Mouse (Mus musculus) kidney, postnatal 10 days (tissue): Measurements from ENCODE around the gene Mt4.
A peak's percentile ranks its signal among the peaks of the same experiment; 100 is the strongest.

Experiments
- DNase-seq: peaks from one replicate; pipeline ENCODE4 v3.0.0; 2021; ENCODE audit warnings: mixed read lengths

Mt4 gene

GRCm38 (mm10) chr8:94136933-94137332 lies at the start of gene Mt4:
Gene Mt4, plus strand, starts transcription at chr8:94137197.
- no peak for DNase-seq

GRCm38 (mm10) chr8:94087964-94088363 lies 49.0 kb upstream of the Mt4 start:
- no peak for DNase-seq

DNA sequence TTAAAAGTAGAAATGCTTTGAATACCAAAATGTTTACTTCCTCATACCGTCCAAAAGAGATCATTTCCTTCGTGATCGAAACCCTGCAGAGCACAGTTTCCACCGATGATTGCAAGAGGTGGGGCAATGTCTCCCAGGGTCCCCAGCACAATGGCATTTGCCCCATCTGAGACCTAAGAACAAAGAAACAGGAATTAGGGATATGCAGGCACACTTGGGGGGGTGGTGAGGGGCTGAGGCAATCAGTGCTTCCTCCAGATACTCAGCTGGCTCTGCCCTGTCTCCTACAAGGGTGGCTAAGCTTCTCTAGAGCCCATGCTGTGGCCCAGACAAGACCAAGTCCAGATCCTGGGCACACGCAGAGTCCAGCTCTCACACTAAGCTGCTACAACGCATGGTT lies 47.3 kb upstream of the Mt4 start:
- DNase-seq: no peak

- DNase-seq: no peak
Observed at GRCm38 (mm10) chr8:94092848-94093247, 44.1 kb upstream of the Mt4 start.

- DNase-seq: no peak
Observed at GRCm38 (mm10) chr8:94094281-94094680, 42.7 kb upstream of the Mt4 start.

DNA sequence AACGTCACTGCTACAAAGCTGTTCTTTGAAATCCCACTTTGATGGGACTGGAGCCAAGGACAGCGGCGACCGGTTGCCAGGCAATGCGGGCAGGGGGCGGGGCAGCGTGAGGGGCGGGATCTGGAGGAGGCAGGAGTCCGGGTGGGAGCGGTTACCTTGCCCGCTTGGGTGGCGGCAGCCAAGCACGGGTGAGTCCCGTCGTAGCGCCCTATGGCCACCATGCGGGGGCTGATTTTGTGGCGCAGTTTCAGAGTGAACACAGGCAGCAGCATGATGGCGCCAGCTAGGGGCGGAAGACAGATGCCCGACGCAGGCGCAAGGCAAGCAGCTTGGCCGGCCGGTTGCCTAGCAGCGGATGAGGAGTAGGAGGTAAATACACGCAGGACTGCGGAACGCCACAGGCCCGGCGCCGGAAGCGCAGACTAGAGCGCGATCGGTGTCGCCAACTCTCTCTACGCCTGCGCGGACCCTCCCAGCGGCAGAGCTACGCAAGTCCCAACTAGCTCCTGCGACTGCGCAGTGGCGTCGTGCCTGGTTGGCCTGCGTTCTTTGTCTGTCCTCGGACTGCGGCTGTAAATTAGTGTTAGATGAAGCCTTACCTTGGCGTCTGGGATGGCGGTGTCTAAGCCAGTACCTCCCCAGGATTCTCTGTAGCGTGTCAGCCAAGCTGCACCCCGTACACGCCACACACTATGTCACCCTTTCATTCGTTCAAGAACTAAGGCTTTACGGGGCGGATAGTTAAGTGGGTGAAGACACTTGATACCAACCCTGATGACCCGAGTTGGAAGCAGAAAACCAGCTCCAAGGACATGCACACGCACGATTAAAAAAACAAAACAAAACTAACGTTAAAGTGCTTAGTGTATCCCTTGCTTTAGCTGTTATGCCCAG lies 38.7 kb upstream of the Mt4 start, which contains the start of gene Bbs2:
TSS of gene Bbs2 (minus strand) at position 848 of the 894 bp plus-strand sequence.
- peak; percentile 100 for DNase-seq

DNA sequence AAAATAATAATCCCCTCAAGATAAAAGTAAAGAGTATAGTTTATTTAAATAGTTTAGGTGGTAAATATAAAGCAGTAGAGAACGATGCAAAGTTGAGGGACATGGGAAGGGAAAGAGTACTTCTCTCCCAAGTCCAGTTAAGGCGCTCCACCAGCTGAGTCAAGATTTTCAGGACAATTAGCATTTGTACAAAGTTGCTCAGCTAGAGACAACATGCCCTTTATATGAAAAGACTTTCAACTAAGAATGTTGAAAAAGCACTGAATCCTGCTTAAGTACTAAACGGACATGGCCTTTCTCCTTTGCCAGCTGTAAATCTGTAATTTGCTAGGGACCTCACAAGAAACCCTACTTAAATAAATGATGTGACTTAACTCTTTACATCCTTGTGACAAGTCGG lies 38.0 kb upstream of the Mt4 start:
- no peak for DNase-seq

DNA sequence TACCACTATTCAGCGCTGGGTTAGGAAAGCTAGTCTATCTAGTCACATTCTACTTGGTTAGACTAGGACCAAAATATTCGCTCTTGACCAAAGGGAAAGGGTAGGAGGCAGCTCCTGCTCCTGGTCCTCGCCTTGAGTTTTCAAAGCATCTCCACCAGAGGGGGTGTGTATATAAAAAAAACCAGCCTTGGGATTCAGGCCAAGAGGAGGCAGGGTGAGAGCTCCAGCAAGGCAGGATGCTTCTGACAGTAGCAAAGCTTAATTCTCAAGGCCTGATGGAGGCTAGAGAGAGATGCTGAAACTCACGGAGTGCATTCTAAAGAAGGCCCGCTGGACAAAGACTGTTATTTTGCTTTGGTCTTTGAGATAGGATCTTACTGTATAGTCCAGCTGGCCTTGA lies 32.9 kb upstream of the Mt4 start:
- DNase-seq: peak; percentile 46

- peak; percentile 57 for DNase-seq
Observed at GRCm38 (mm10) chr8:94107871-94108270, 29.1 kb upstream of the Mt4 start.

DNA sequence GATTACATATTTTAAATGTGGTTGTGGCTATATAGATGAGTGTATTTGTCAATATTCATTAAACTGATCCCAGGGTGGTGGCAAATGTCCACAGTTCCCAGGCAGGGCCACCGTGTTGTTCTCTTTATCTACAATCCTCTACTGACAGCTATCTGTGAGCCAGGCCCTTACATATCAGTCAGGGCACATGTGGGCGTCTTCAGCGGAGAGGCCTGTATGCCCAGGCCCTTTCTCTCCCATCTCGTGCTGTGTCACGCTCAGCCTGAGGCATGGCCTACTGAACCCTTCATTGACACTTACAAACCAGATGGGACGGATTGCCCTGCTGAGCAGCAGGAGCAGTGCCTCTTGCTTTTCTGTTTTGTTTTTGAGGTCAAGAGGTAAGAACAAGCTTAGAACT lies 27.6 kb upstream of the Mt4 start:
- DNase-seq: no peak

GRCm38 (mm10) chr8:94109835-94110234 lies 27.2 kb upstream of the Mt4 start:
- no peak for DNase-seq

- DNase-seq: no peak
Observed at GRCm38 (mm10) chr8:94110526-94111177, 26.3 kb upstream of the Mt4 start.

GRCm38 (mm10) chr8:94113435-94113834 lies 23.6 kb upstream of the Mt4 start:
- DNase-seq: no peak

- DNase-seq: no peak
Observed at GRCm38 (mm10) chr8:94113972-94114371, 23.0 kb upstream of the Mt4 start.

DNA sequence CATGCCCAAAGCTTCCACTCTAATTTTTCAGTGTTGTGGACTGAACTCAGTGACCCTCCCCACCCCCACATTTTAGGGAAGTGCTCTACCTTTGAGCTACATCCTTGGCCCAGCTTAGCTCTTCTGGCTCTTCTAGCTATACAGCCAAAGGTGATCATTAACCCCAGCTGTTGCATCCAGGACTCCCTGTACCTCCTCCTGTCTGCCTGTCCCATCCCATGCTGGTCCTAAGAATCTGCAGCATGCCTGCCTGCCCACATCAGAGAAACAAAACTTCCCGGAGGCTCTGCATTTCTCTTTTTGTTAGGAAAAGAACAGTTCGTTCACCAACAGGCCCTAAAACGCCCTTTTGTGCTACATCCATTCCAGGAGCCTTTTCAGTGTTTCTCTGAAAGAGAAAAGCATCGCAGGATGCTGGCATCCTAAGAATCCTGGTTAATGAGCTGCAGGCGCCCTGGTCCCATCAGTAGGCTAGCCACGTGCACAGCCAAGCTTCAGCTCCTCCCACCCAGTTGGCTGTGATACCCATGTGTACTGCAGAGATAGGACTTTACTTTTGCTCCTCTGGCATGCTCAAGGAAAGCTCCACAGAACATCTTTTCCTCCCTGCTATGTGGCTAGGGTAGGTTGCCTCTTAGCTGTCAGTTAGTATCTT lies 18.1 kb upstream of the Mt4 start:
- DNase-seq: peak; percentile 28

DNA sequence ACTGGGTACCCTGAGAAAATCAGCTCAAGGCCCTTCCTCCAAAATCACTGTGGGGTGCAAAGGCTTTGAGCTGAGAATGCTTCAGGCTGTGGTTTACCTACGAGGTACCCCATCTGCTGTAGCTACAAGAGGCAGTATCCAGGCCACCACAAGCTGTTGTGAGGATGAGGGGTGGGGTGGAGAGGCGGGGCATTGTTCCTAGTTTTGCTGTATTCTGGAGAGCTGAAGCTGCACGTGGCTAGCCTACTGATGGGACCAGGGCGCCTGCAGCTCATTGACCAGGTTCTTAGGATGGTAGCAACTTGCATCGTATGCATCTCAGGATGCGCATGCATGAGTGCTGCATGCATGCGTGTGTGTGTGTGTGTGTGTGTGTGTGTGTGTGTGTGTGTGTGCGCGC lies 15.4 kb upstream of the Mt4 start:
- no peak for DNase-seq

GRCm38 (mm10) chr8:94122711-94123468 lies 14.1 kb upstream of the Mt4 start:
- DNase-seq: no peak

DNA sequence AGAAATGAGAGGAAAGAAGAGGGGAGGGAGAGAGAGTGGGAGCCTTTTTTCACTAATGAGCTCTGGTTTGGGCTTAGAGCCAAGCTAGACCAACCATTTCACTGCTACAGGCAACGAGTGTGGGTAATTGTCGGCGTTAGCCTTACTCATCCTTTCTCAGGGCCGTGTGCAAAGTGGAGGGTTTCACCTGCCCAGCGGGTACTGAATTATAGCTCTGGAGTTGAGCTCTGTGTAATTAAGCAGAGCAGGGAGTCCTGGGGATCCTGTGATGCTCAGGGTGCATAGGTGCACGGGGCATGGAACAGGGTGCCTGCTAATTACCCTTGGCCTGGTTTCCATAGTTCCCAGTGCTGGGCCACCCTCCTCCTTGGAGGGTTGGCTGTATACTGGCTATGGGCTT lies 9.3 kb upstream of the Mt4 start:
- no peak for DNase-seq

DNA sequence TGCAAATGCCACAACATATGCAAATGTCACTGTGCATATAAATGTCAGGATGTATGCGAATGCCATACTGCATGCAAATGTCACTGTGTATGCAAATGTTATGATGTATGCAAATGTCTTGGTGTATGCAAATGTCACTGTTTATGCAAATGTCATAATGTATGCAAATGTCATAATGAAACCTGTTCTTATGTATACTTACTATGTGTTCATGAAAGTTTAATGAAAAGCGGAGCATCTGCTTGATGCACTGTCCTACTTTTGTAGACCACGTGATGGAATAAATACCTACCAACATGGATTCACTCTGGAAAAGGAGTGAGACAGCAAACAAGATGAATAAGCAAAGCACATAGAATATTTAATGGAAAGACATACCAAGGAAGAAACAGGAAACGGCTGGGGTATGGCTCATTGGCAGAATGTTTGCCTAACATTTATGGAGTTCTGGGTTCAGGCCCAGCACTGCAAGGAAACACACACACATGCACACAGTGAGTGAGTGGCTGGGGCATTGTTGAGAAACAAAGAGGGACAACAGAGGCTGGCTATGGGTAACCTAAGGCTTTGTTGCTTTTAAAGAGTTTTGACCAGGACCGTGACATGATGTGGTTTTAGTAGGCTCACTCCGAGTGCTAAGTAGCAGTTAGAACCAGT lies 7.7 kb upstream of the Mt4 start:
- DNase-seq: no peak

GRCm38 (mm10) chr8:94130126-94130525 lies 6.9 kb upstream of the Mt4 start:
- DNase-seq: no peak

DNA sequence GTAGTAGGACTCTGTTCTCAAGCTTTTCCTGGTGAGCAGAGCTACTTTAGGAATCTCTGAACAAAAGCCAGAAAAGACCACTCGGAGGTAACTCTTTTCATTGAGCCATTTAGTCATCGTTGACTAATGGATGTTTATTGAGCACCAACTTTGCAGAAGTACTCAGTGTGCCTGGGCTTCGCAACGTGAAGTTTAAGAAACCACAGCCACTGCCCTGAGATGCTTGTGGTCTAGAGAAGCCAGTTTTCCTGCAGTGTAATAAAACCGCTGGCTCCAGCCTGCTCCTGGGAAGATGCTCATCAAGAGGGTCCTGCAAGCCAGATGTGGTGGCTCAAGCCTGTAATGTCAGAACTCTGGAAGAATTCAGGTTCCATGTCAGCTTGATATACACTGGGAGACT lies 4.9 kb upstream of the Mt4 start:
- DNase-seq: no peak

- peak; percentile 14 for DNase-seq
Observed at GRCm38 (mm10) chr8:94134601-94135000, 2.4 kb upstream of the Mt4 start.
